Mouse (Mus musculus) hindbrain, embryonic 11.5 days (tissue): ENCODE data around the gene Tead2. TPM values are rescaled to one million over a fixed set of nuclear protein-coding genes. Genes with fewer than 3 reads are reported as not detected.

Experiments
- ATAC-seq: fragments of 200-750 bp; cut with Nextera tagmentation; 2 replicates; pipeline ENCODE4 v1.8.0; 2017; ENCODE audit warnings: mild to moderate bottlenecking, moderate TSS enrichment, moderate library complexity; ENCODE audit not compliant: low FRiP score
- DNase-seq: peaks from one replicate; pipeline ENCODE4 v3.0.0-alpha.2; 2015; ENCODE audit warnings: low spot score
- H3K27ac ChIP-seq: fragments of 300-500 bp; sonication (generic); 2 replicates; pipeline ENCODE4 v1.5.1; 2014; ENCODE audit warnings: mild to moderate bottlenecking, low read depth, low read length
- H3K27me3 ChIP-seq: fragments of 300-500 bp; sonication (generic); 2 replicates; pipeline ENCODE4 v1.6.1; 2014; ENCODE audit warnings: mild to moderate bottlenecking, low read length, moderate library complexity, mixed read lengths; ENCODE audit not compliant: control insufficient read depth, insufficient read depth
- H3K36me3 ChIP-seq: fragments of 300-500 bp; sonication (generic); 2 replicates; pipeline ENCODE4 v1.6.1; 2014; ENCODE audit warnings: mild to moderate bottlenecking, low read length, moderate library complexity, mixed read lengths; ENCODE audit not compliant: control insufficient read depth, insufficient read depth
- H3K4me1 ChIP-seq: fragments of 300-500 bp; sonication (generic); replicated peaks from 2 replicates; pipeline ENCODE4 v1.6.1; 2014; ENCODE audit warnings: low read length, mixed read lengths; ENCODE audit not compliant: control insufficient read depth, insufficient read depth
- H3K4me2 ChIP-seq: fragments of 300-500 bp; sonication (generic); replicated peaks from 2 replicates; pipeline ENCODE4 v1.6.1; 2014; ENCODE audit warnings: mild to moderate bottlenecking, low read depth, low read length
- H3K4me3 ChIP-seq: fragments of 300-500 bp; sonication (generic); 2 replicates; pipeline ENCODE4 v1.5.1; 2014; ENCODE audit warnings: low read depth, low read length
- H3K9ac ChIP-seq: fragments of 300-500 bp; sonication (generic); 2 replicates; pipeline ENCODE4 v1.6.1; 2014; ENCODE audit warnings: low read depth, low read length
- H3K9me3 ChIP-seq: fragments of 300-500 bp; sonication (generic); 2 replicates; pipeline ENCODE4 v1.6.1; 2016; ENCODE audit warnings: low read length; ENCODE audit not compliant: control insufficient read depth
- WGBS: fragments of 180-500 bp; shearing (Covaris S2); extraction: QIAGEN DNeasy Blood & Tissue Kit; methylation state at CpG from one replicate; pipeline ENCODE4 v1.1.7; 2014; 5-methylcytosine and 5-hydroxymethylcytosine counted together
- polyA plus RNA-seq: library from polyadenylated mRNA; unstranded; fragments of >200 nt; fragmentation: Nextera tagmentation; extraction: Ambion mirVana; gene quantifications from 2 replicates; pipeline ENCODE4 v1.2.1, GENCODE M21; 2014

Gene Tead2
- polyA plus RNA-seq, 1 experiment from 2014 or later, result 229 TPM

- peak; percentile 76 for ATAC-seq
- Histone ChIP-seq H3K27ac (0 out of 2 replicates have a peak overlapping the region, but pooled peaks have one; percentile 27), H3K4me1 (peaks cover 7% of the 10 kb centered on the region), H3K36me3 (peaks cover 11% of the 10 kb centered on the region; the same call in 1 of the 2 replicates), H3K9ac (no peak overlapping the region; the same call in 1 of the 2 replicates), H3K27me3 (peaks cover 4% of the 10 kb centered on the region), H3K4me3 (no peak overlapping the region), H3K9me3 (no peaks in the 10 kb centered on the region), H3K4me2 (peak overlapping the region; percentile 4; the same call in 1 of the 2 replicates)
- 4% methylated on average over 21 of the region's 21 CpGs for WGBS
- DNase-seq, result peak; percentile 72
These were observed 19.5 kb downstream of the Tead2 start for GRCm38 (mm10) chr7:45234922-45235571.

- no peak overlapping the region for H3K9ac ChIP-seq
- DNase-seq (no peak), ATAC-seq (no peak)
- H3K9me3 ChIP-seq, result no peaks in the 10 kb centered on the region
- no peak overlapping the region for H3K4me3 ChIP-seq
- H3K4me2 ChIP-seq, result 0 out of 2 replicates have a peak overlapping the region, but pooled peaks have one; percentile 4
- no peak overlapping the region for H3K27ac ChIP-seq
- H3K36me3 ChIP-seq, result peaks cover 11% of the 10 kb centered on the region; the same call in 1 of the 2 replicates
- peaks cover 5% of the 10 kb centered on the region for H3K27me3 ChIP-seq
- WGBS, result 27% methylated on average over 17 of the region's 17 CpGs
- H3K4me1 ChIP-seq, result peaks cover 7% of the 10 kb centered on the region
These were observed 20.2 kb downstream of the Tead2 start for GRCm38 (mm10) chr7:45235656-45236180.

- Histone ChIP-seq H3K27ac (no peak overlapping the region), H3K36me3 (no peaks in the 10 kb centered on the region), H3K4me3 (no peak overlapping the region), H3K4me1 (peaks cover 7% of the 10 kb centered on the region), H3K27me3 (peaks cover 8% of the 10 kb centered on the region), H3K9me3 (no peaks in the 10 kb centered on the region), H3K9ac (no peak overlapping the region), H3K4me2 (no peak overlapping the region)
- DNase-seq (no peak), ATAC-seq (no peak)
- 75% methylated on average over 17 of the region's 17 CpGs for WGBS
These were observed 22.5 kb downstream of the Tead2 start for GRCm38 (mm10) chr7:45237747-45238699.

GRCm38 (mm10) chr7:45238723-45239496, 23.4 kb downstream of the Tead2 start, which contains the start of gene Cd37:
TSS of gene Cd37 (minus strand) at chr7:45239115.
- H3K4me1 ChIP-seq, result peaks cover 4% of the 10 kb centered on the region
- ATAC-seq (no peak), DNase-seq (no peak)

GRCm38 (mm10) chr7:45240109-45240508, 24.6 kb downstream of the Tead2 start:
- Histone ChIP-seq H3K4me2 (no peak overlapping the region), H3K9me3 (no peaks in the 10 kb centered on the region)

More at GRCm38 (mm10) chr7:45238723-45239496, 23.4 kb downstream of the Tead2 start, which contains the start of gene Cd37:
- Histone ChIP-seq H3K27ac (no peak within 1 kb of the TSS), H3K9me3 (no peaks in the 10 kb centered on the region), H3K27me3 (peaks cover 8% of the 10 kb centered on the region), H3K4me3 (no peak within 1 kb of the TSS), H3K36me3 (no peaks in the 10 kb centered on the region), H3K9ac (no peak within 1 kb of the TSS), H3K4me2 (no peak within 1 kb of the TSS)
- WGBS, result 38% methylated on average over 20 of the region's 20 CpGs

GRCm38 (mm10) chr7:45240633-45241388, 25.3 kb downstream of the Tead2 start, which contains the start of gene Slc6a16:
TSS of gene Slc6a16 (plus strand) at chr7:45241085.
- Histone ChIP-seq H3K4me3 (peak within 1 kb of the TSS; percentile 23), H3K9me3 (no peaks in the 10 kb centered on the region), H3K27me3 (peaks cover 8% of the 10 kb centered on the region), H3K27ac (no peak within 1 kb of the TSS), H3K36me3 (no peaks in the 10 kb centered on the region), H3K9ac (peak within 1 kb of the TSS; percentile 54), H3K4me2 (peak within 1 kb of the TSS; percentile 45), H3K4me1 (no peaks in the 10 kb centered on the region)
- DNase-seq (peak; percentile 74), ATAC-seq (peak; percentile 49; the same call in 1 of the 2 replicates)
- WGBS, result 10% methylated on average over 49 of the region's 53 CpGs

More at GRCm38 (mm10) chr7:45240109-45240508, 24.6 kb downstream of the Tead2 start:
- Histone ChIP-seq H3K4me3 (no peak overlapping the region), H3K27ac (no peak overlapping the region), H3K9ac (no peak overlapping the region), H3K4me1 (no peaks in the 10 kb centered on the region), H3K36me3 (no peaks in the 10 kb centered on the region), H3K27me3 (peaks cover 8% of the 10 kb centered on the region)
- WGBS, result 81% methylated on average over 7 of the region's 7 CpGs
- DNase-seq (no peak), ATAC-seq (no peak)

GRCm38 (mm10) chr7:45241389-45241749, 25.8 kb downstream of the Tead2 start:
- Histone ChIP-seq H3K9ac (no peak overlapping the region; the same call in 1 of the 2 replicates), H3K27ac (no peak overlapping the region), H3K27me3 (peaks cover 8% of the 10 kb centered on the region), H3K4me2 (no peak overlapping the region), H3K9me3 (no peaks in the 10 kb centered on the region), H3K4me3 (0 out of 2 replicates have a peak overlapping the region, but pooled peaks have one; percentile 23), H3K4me1 (no peaks in the 10 kb centered on the region), H3K36me3 (no peaks in the 10 kb centered on the region)
- DNase-seq, result no peak
- no peak for ATAC-seq
- 79% methylated on average over 6 of the region's 6 CpGs for WGBS
